Mouse (Mus musculus): ENCODE data around the gene Spag8.

Gene Spag8

DNA sequence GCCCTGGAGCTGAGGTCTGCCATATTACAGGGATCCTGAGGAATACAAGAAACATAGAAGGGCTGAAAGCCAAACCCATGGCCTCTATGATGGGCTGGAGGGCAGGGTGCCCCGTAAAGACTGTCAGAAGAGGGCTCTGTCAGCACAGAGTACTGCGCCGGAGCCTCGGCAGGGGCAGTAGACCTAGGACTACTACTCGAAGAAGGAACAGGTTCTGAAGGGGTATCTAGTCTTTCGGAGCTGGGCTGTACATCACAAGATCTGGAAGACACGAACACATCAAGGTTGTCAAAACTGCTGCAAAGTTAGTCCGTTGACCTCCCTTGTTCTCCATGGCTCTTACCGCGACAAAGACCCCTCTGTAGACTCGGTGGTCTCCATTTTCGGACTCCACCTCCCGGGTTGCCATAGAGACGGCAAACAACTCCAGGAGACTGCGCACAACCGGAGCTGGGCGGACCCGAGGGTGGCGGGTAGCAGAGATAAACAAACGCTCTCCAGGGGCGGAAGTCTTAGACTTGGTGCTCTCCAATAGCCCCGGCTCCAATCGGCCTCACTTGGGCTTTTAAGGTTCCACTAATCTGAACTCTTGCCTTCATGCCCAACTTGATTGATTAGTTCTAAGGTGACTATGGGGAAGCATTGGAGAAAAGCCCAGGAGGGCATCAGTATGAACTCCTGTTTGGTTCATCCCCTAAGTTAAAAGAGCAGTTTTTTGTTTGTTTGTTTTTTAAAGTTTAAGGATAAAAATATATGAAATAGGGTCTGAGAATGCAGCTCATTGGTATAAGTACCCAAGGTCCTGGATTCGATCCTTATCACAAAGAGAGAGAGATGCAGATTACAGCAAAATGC, at the start of gene Spag8:
Spag8 (minus strand) TSS at position 434 of the 855 bp plus-strand sequence.
- POLR2A ChIA-PET = interaction anchor here (0.5 to 1.2 kb wide), 6 partner anchors 16 to 224 kb away, joined by 3 to 5 read pairs (median 3); partner anchors contain the start of genes Creb3 (in 1 of the 4) and Tln1 (in 1 of the 4)
- CTCF ChIA-PET = interaction anchor here in 3 of 4 experiments (0.7 to 2.0 kb wide), 4 partner anchors 16 to 23 kb away, joined by 3 to 6 read pairs (median 4); partner anchors contain the start of gene Fam221b (in 1 of the 3)

- ChIA-PET CTCF (interaction anchor here in 1 of 4 experiments (1.0 kb wide), 1 partner anchor 29 kb away, joined by 3 read pairs; no protein-coding TSS in a partner anchor), POLR2A (no interaction called here)
Observed at GRCm38 (mm10) chr4:43700707-43701106, 47.3 kb upstream of the Spag8 start, which contains the start of gene Olfr70. Gene Olfr70 (minus strand): TSS chr4:43700807.

- ChIA-PET POLR2A (interaction anchor here in 1 of 4 experiments (1.5 kb wide), 1 partner anchor 8 kb away, joined by 3 read pairs; no protein-coding TSS in a partner anchor), CTCF (interaction anchor here in 3 of 4 experiments (0.6 to 2.5 kb wide), 5 partner anchors 11 to 437 kb away, joined by 3 to 10 read pairs (median 4); no protein-coding TSS in a partner anchor)
Observed at GRCm38 (mm10) chr4:43696561-43696960, 43.2 kb upstream of the Spag8 start.

- POLR2A ChIA-PET = interaction anchor here in 2 of 4 experiments (0.7 to 1.9 kb wide), 7 partner anchors 8 to 48 kb away, joined by 3 to 10 read pairs (median 3); no protein-coding TSS in a partner anchor
- CTCF ChIA-PET = interaction anchor here (0.5 to 2.5 kb wide), 19 partner anchors 8 to 971 kb away, joined by 3 to 10 read pairs (median 3); no protein-coding TSS in a partner anchor
Observed at GRCm38 (mm10) chr4:43695249-43695671, 41.9 kb upstream of the Spag8 start.

- ChIA-PET CTCF (interaction anchor here (0.5 to 2.5 kb wide), 19 partner anchors 9 to 972 kb away, joined by 3 to 10 read pairs (median 4); no protein-coding TSS in a partner anchor), POLR2A (interaction anchor here in 2 of 4 experiments (0.7 to 1.9 kb wide), 6 partner anchors 8 to 48 kb away, joined by 3 to 10 read pairs (median 3); no protein-coding TSS in a partner anchor)
Observed at GRCm38 (mm10) chr4:43694439-43695248, 41.2 kb upstream of the Spag8 start.

- CTCF ChIA-PET = interaction anchor here in 3 of 4 experiments (0.6 to 1.4 kb wide), 4 partner anchors 10 to 66 kb away, joined by 3 to 5 read pairs (median 4); no protein-coding TSS in a partner anchor
- POLR2A ChIA-PET = interaction anchor here in 1 of 4 experiments (1.2 kb wide), 1 partner anchor 9 kb away, joined by 4 read pairs; no protein-coding TSS in a partner anchor
Observed at GRCm38 (mm10) chr4:43693806-43694241, 40.4 kb upstream of the Spag8 start.

- ChIA-PET POLR2A (interaction anchor here in 2 of 4 experiments (0.6 to 1.2 kb wide), 2 partner anchors 56 to 252 kb away, joined by 3 read pairs; no protein-coding TSS in a partner anchor), CTCF (interaction anchor here (0.6 to 1.6 kb wide), 5 partner anchors 13 to 54 kb away, joined by 3 to 9 read pairs (median 3); no protein-coding TSS in a partner anchor)
Observed at GRCm38 (mm10) chr4:43691026-43691425, 37.6 kb upstream of the Spag8 start.

- ChIA-PET CTCF (interaction anchor here in 3 of 4 experiments (0.9 to 1.2 kb wide), 4 partner anchors 14 to 18 kb away, joined by 3 to 9 read pairs (median 4); no protein-coding TSS in a partner anchor), POLR2A (no interaction called here)
Observed at GRCm38 (mm10) chr4:43690021-43690420, 36.6 kb upstream of the Spag8 start.

GRCm38 (mm10) chr4:43679416-43680043, 26.1 kb upstream of the Spag8 start:
- POLR2A ChIA-PET = interaction anchor here in 1 of 4 experiments (0.5 kb wide), 1 partner anchor 72 kb away, joined by 3 read pairs; no protein-coding TSS in a partner anchor

GRCm38 (mm10) chr4:43678541-43678940, 25.1 kb upstream of the Spag8 start:
- ChIA-PET POLR2A (interaction anchor here in 2 of 4 experiments (0.6 to 0.7 kb wide), 2 partner anchors 17 to 196 kb away, joined by 3 to 4 read pairs; no protein-coding TSS in a partner anchor), CTCF (interaction anchor here in 1 of 4 experiments (0.6 kb wide), 1 partner anchor 49 kb away, joined by 3 read pairs; no protein-coding TSS in a partner anchor)

More at GRCm38 (mm10) chr4:43679416-43680043, 26.1 kb upstream of the Spag8 start:
- CTCF ChIA-PET = interaction anchor here in 1 of 4 experiments (0.9 kb wide), 1 partner anchor 8 kb away, joined by 3 read pairs; no protein-coding TSS in a partner anchor

- ChIA-PET POLR2A (interaction anchor here in 3 of 4 experiments (0.5 to 2.0 kb wide), 10 partner anchors 10 to 337 kb away, joined by 3 to 6 read pairs (median 3); partner anchors contain the start of genes Gba2 (in 1 of the 3), Hint2 (in 1 of the 3) and Rgp1 (in 1 of the 3)), CTCF (interaction anchor here in 3 of 4 experiments (0.5 to 1.1 kb wide), 6 partner anchors 28 to 925 kb away, joined by 3 to 17 read pairs (median 6); no protein-coding TSS in a partner anchor)
Observed at GRCm38 (mm10) chr4:43675608-43676007, 22.2 kb upstream of the Spag8 start.

- POLR2A ChIA-PET = interaction anchor here in 3 of 4 experiments (0.7 to 2.0 kb wide), 6 partner anchors 13 to 122 kb away, joined by 3 to 6 read pairs (median 4); partner anchors contain the start of genes Gba2 (in 1 of the 3), Hint2 (in 1 of the 3) and Rgp1 (in 1 of the 3)
- CTCF ChIA-PET = interaction anchor here in 2 of 4 experiments (0.5 to 1.1 kb wide), 3 partner anchors 28 to 243 kb away, joined by 5 to 10 read pairs (median 6); no protein-coding TSS in a partner anchor
Observed at GRCm38 (mm10) chr4:43674974-43675373, 21.6 kb upstream of the Spag8 start.

GRCm38 (mm10) chr4:43673703-43674102, 20.3 kb upstream of the Spag8 start:
- POLR2A ChIA-PET = interaction anchor here in 2 of 4 experiments (0.6 to 2.1 kb wide), 4 partner anchors 10 to 17 kb away, joined by 3 to 6 read pairs (median 4); partner anchors contain the start of gene Hint2 (in 1 of the 2)
- CTCF ChIA-PET = interaction anchor here in 2 of 4 experiments (1.2 to 2.9 kb wide), 3 partner anchors 30 to 57 kb away, joined by 3 to 23 read pairs (median 5); no protein-coding TSS in a partner anchor

DNA sequence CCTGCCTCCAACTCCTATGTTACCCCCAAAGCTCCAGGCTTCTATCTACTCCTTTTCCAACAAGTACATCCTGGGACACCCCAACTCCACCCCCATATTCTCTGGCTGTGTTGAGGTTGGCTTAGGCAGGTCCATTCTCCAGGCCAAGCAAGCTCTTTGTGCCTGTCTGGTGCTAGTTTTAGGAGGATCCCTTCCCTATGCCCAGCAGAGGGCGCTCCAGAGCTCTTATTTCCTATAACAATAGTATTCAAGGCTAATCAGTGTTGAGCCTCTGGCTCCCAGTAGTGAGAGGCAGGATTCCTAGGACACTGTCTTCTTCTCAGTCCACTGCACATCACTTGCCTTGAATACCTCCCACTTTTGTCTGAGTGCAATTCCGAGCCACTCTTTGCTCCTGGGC, 18.7 kb upstream of the Spag8 start:
- POLR2A ChIA-PET = interaction anchor here in 3 of 4 experiments (0.6 to 2.1 kb wide), 19 partner anchors 9 to 164 kb away, joined by 3 to 10 read pairs (median 4); partner anchors contain the start of genes Hint2 (in 2 of the 3), Creb3 (in 1 of the 3), Npr2 (in 1 of the 3) and Spag8 (in 1 of the 3)
- CTCF ChIA-PET = interaction anchor here (0.5 to 2.9 kb wide), 90 partner anchors 8 to 991 kb away, joined by 3 to 24 read pairs (median 4); partner anchors contain the start of genes Hint2 (in 3 of the 4), Creb3 (in 2 of the 4), Gba2 (in 2 of the 4) and Npr2 (in 2 of the 4)

DNA sequence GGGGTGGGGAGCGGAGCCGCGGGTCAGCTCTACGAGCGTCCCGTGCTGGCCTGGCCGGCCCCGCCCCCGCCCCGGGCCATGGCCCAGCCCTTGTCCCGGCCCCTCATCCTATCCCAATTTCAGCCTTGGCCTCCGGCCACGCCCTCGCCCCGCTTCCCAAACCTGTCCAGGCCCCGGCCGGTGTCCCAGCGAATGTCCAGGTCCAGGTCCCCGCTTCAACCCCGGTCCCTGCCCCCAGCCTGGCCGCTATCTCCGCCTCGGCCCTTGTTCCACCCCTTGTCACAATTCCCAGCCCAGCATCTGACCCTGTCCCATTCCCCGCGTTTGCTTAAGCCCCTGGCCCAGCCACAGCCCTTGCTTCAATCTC, 16.0 kb upstream of the Spag8 start:
- ChIA-PET POLR2A (no interaction called here), CTCF (interaction anchor here in 1 of 4 experiments (0.6 to 1.9 kb wide), 4 partner anchors 16 to 191 kb away, joined by 3 to 4 read pairs (median 3); partner anchors contain the start of genes Creb3 and Spag8)

DNA sequence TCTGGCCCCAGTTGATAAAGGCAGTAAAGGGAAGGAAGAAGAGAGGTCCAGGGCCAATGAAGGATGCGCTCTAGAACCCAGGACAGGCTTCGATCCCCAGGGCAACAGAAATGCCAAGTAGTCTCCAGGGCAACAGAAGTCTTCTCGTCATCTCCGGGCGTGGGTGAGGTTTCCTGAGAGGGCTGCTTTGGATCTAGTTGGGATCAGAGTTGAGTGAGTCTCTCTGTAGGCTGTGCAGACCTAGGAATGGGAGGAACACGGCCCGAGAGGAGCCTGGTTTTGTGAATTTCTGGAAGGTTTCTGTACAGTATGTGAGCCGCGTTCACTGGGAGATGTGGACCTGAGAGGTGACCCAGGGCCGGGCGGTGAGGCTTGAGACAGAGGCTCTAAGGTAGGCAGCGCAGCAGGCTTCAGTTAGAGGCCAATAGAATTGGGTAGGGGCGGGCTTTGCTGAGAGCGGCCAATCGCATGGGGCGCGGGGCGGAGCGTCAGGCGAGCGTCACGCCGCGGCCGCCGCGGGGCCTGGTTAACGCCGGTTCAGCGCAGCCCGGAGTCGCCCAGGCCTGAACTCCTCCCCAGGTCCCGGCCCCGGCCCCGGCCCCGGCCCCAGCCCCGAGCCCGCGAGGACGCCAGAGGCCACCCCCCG, 15.5 kb upstream of the Spag8 start, which contains the start of the genes Tmem8b and Fam221b:
Tmem8b (plus strand) TSS at position 190 of the 646 bp plus-strand sequence.
Fam221b (minus strand) TSS at position 364 of the 646 bp plus-strand sequence.
- POLR2A ChIA-PET = no interaction called here
- CTCF ChIA-PET = interaction anchor here in 1 of 4 experiments (0.6 to 1.9 kb wide), 2 partner anchors 16 to 21 kb away, joined by 3 to 4 read pairs; partner anchors contain the start of gene Spag8
